Mouse (Mus musculus) hindbrain, postnatal 0 days (tissue): ENCODE measurements around the gene Abt1. TPM values are rescaled to one million over a fixed set of nuclear protein-coding genes. Genes with fewer than 3 reads are reported as not detected.
"Not testable (repeated sequence)": the region's sequence is repeated elsewhere in the genome, so short reads cannot be mapped to it uniquely, and the experiment has no call there.

ENCODE experiments used
- ATAC-seq: fragments of 200-750 bp; cut with Nextera tagmentation; 2 replicates; pipeline ENCODE4 v1.8.0; 2017; ENCODE audit warnings: mild to moderate bottlenecking, moderate TSS enrichment, moderate library complexity
- DNase-seq: peaks from one replicate; pipeline ENCODE4 v3.0.0-alpha.2; 2015; ENCODE audit warnings: low spot score
- H3K27ac ChIP-seq: fragments of 300-500 bp; sonication (generic); 2 replicates; pipeline ENCODE4 v1.5.1; 2014; ENCODE audit warnings: mild to moderate bottlenecking
- H3K27me3 ChIP-seq: fragments of 300-500 bp; sonication (generic); 2 replicates; pipeline ENCODE4 v1.6.1; 2014; ENCODE audit warnings: low read length, mixed read lengths; ENCODE audit not compliant: insufficient read depth
- H3K36me3 ChIP-seq: fragments of 300-500 bp; sonication (generic); 2 replicates; pipeline ENCODE4 v1.6.1; 2014; ENCODE audit warnings: low read length, mixed read lengths; ENCODE audit not compliant: insufficient read depth
- H3K4me1 ChIP-seq: fragments of 300-500 bp; sonication (generic); 2 replicates; pipeline ENCODE4 v1.6.1; 2014; ENCODE audit warnings: antibody characterized with exemption, low read length, mixed read lengths; ENCODE audit not compliant: insufficient read depth
- H3K4me2 ChIP-seq: fragments of 300-500 bp; sonication (generic); 2 replicates; pipeline ENCODE4 v1.6.1; 2014; ENCODE audit warnings: low read depth, mild to moderate bottlenecking, low read length, moderate library complexity, mixed read lengths
- H3K4me3 ChIP-seq: fragments of 300-500 bp; sonication (generic); 2 replicates; pipeline ENCODE4 v1.5.1; 2014; ENCODE audit warnings: low read length
- H3K9ac ChIP-seq: fragments of 300-500 bp; sonication (generic); replicated peaks from 2 replicates; pipeline ENCODE4 v1.6.1; 2014; ENCODE audit warnings: mild to moderate bottlenecking, low read length, moderate library complexity, mixed read lengths
- H3K9me3 ChIP-seq: fragments of 300-500 bp; sonication (generic); 2 replicates; pipeline ENCODE4 v1.6.1; 2016; ENCODE audit warnings: low read length, mixed read lengths
- CTCF ChIP-seq: IDR thresholded peaks from 2 replicates; pipeline ENCODE4 v1.5.1; 2016; ENCODE audit warnings: antibody characterized with exemption, control low read depth, low read depth
- WGBS: fragments of 180-500 bp; shearing (Covaris S2); extraction: QIAGEN DNeasy Blood & Tissue Kit; methylation state at CpG from one replicate; pipeline ENCODE4 v1.1.7; 2014; 5-methylcytosine and 5-hydroxymethylcytosine counted together
- polyA plus RNA-seq: library from polyadenylated mRNA; unstranded; fragments of >200 nt; fragmentation: Nextera tagmentation; extraction: Ambion mirVana; gene quantifications from 2 replicates; pipeline ENCODE4 v1.2.1, GENCODE M21; 2015
- total RNA-seq: library from RNA; depleted of rRNA; stranded (reverse); fragments of >200 nt; gene quantifications from 2 replicates; pipeline ENCODE4 v1.2.3, GENCODE M21; 2014

The Abt1 gene
- total and polyA plus RNA-seq, 2 experiments from 2014 or later: 5.0 to 7.2 TPM

DNA sequence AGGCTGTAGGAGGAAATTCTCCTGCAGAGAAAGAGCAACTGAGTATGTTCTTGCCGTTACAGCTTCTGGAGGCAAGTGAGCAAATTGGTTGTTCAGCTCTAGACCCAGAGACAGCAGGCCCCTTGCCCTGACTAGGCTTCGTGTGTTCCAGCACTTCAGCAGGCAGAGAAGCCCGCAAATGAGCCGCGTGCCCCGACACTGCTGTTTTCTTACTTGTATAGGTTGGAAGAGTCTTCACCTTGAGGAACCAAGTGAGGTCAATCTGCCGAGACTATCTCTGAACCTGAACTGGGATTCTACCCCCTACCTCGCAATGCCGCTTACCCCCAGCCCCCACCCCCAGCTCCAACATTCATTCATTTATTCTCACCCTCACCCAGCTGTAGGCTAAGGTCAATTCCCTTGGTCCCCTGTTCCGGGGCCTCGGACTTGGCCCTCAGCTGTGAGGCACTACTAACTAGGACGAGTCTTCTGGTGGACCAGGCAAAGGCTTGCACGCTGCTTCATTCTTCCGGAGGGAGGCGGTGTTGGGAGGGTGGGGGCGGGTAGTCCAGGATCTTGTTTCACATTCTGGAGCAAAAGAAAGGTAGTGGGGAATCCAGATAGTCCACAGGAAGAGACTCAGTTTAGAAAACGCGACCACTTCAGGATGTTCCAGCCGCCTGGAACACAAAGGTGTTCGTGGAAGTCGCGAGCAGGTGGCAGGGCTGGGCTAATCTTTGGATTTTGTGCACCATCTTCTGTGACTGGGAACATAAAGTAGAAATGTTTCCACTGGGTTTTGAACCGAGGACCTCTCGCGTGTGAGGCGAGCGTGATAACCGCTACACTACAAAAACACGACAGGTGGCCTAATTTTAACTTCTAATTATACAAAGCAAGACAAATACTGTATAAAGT is 12.1 kb downstream of the Abt1 start:
- Histone ChIP-seq H3K36me3 (no peaks in the 10 kb centered on the region), H3K4me3 (peak overlapping the region; percentile 49), H3K27me3 (peaks cover 3% of the 10 kb centered on the region; the same call in 1 of the 2 replicates), H3K4me1 (no peaks in the 10 kb centered on the region), H3K27ac (no peak overlapping the region; the same call in 1 of the 2 replicates), H3K9ac (peak overlapping the region; percentile 46), H3K4me2 (peak overlapping the region; percentile 59), H3K9me3 (no peaks in the 10 kb centered on the region)
- 6% methylated on average over 29 of the region's 29 CpGs for WGBS
- DNase-seq (peak; percentile 73), ATAC-seq (peak; percentile 66)
- TF ChIP-seq CTCF: 0 out of 2 replicates have a peak, but pooled peaks have one; percentile 9

GRCm38 (mm10) chr13:23410632-23411031 is 13.0 kb downstream of the Abt1 start:
- no peaks in the 10 kb centered on the region for H3K9me3 ChIP-seq
- no peak overlapping the region for H3K27ac ChIP-seq
- WGBS: 74% methylated on average over 9 of the region's 9 CpGs
- no peaks in the 10 kb centered on the region for H3K36me3 ChIP-seq
- H3K27me3 ChIP-seq: peaks cover 3% of the 10 kb centered on the region; the same call in 1 of the 2 replicates
- DNase-seq (no peak), ATAC-seq (no peak)
- H3K4me2 ChIP-seq: no peak overlapping the region
- H3K4me1 ChIP-seq: no peaks in the 10 kb centered on the region
- TF ChIP-seq CTCF: no peak
- H3K4me3 ChIP-seq: no peak overlapping the region
- no peak overlapping the region for H3K9ac ChIP-seq

DNA sequence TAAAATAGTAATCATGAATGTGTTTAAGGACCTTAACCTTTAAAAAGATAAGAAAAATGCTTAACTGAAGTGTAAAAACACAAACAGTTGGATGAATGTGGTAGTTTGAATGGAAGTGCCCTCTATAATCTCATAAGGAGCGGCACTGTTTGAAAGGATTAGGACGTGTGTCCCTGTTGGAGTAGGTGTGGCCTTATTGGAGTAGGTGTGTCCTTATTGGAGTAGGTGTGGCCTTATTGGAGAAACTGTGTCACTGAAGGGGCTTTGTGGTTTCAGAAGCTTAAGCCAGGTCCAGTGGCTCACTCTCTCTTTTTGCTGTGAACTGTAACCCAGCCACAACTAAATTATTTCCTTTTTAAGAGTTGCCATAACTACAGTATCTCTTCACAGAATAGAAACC is 21.0 kb downstream of the Abt1 start:
- Histone ChIP-seq H3K9ac (no peak overlapping the region), H3K4me1 (no peaks in the 10 kb centered on the region; the same call in 1 of the 2 replicates), H3K27ac (no peak overlapping the region), H3K4me2 (no peak overlapping the region), H3K36me3 (no peaks in the 10 kb centered on the region), H3K4me3 (no peak overlapping the region), H3K27me3 (peaks cover 8% of the 10 kb centered on the region; the same call in 1 of the 2 replicates), H3K9me3 (no peaks in the 10 kb centered on the region)
- no peak for TF ChIP-seq CTCF
- ATAC-seq (no peak), DNase-seq (no peak)
- 20% methylated on average over 2 of the region's 2 CpGs for WGBS

DNA sequence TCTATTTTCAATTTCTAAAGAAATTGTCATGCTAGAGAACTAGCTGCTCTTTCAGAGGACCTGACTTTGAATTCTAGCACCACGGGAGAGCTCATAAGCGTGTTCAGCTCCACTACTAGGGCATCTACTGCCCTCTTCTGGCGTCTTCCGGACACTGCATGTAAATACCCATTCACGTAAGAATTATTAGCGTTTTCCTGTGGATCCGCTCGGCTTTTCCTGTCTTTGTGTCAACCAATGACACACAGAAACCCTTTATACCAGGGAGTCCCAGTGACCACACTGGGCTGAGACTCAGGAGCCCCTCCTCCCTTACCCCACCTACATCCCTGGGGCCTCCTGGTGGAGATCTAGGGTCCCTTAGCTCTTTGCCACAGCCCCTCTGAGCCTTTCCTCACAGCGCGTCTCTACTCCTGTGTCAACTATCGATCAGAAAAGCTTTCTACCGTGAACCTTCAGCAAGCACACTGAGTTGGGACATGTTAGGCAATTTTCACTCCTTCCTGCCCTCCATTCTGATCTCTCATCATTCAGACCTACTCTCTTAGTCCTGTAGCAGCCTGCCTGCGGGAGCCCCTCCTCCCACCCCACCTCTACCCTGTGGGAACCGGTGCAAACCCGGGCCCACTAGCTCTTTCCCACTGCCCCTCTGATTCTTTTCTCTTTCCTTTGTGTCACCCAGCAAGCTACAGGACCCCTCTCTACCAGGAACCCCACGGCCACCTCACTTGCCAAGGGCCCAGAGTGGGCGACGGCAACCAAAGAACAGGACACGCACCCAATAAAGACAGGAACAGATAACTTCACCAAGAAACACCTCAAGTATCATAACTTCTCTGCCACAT is 21.8 kb downstream of the Abt1 start:
- Histone ChIP-seq H3K4me3 (peak overlapping the region; percentile 38), H3K27ac (no peak overlapping the region), H3K4me2 (peak overlapping the region; percentile 62), H3K36me3 (no peaks in the 10 kb centered on the region), H3K9me3 (no peaks in the 10 kb centered on the region), H3K9ac (peak overlapping the region; percentile 44; the same call in 1 of the 2 replicates), H3K27me3 (peaks cover 10% of the 10 kb centered on the region; the same call in 1 of the 2 replicates), H3K4me1 (no peaks in the 10 kb centered on the region; the same call in 1 of the 2 replicates)
- ATAC-seq: peak; percentile 69
- WGBS: 4% methylated on average over 19 of the region's 19 CpGs
- peak; percentile 84 for DNase-seq
- peak; percentile 79 for TF ChIP-seq CTCF

GRCm38 (mm10) chr13:23400771-23401682 is 22.6 kb downstream of the Abt1 start:
- H3K4me1 ChIP-seq: no peaks in the 10 kb centered on the region; the same call in 1 of the 2 replicates
- no peaks in the 10 kb centered on the region for H3K9me3 ChIP-seq
- no peak for TF ChIP-seq CTCF
- peak overlapping the region; percentile 62 for H3K4me2 ChIP-seq
- H3K4me3 ChIP-seq: peak overlapping the region; percentile 38
- no peak overlapping the region; the same call in 1 of the 2 replicates for H3K9ac ChIP-seq
- H3K36me3 ChIP-seq: no peaks in the 10 kb centered on the region
- DNase-seq (no peak), ATAC-seq (no peak)
- no peak overlapping the region for H3K27ac ChIP-seq
- H3K27me3 ChIP-seq: peaks cover 14% of the 10 kb centered on the region; the same call in 1 of the 2 replicates
- WGBS: 9% methylated on average over 24 of the region's 24 CpGs

DNA sequence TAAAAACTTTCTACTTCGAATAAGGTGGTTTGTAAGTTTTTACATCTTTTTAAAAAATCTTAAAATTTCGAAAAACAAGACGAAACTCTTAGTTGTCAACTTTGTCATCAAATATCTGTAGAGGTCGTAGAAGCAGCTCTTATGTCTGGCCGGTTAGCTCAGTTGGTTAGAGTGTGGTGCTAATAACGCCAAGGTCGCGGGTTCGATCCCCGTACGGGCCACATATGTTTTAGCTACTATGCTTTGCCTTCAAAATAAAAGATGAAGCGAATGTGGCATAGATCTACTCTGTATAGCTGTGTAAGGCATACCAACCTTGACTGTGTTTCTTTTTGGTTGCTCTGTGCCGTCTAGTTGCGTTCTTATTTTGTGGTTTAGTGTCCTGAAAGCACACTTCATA is 26.8 kb downstream of the Abt1 start:
- H3K9me3 ChIP-seq, ATAC-seq, H3K27ac ChIP-seq, H3K4me2 ChIP-seq, H3K9ac ChIP-seq, H3K4me3 ChIP-seq, H3K36me3 ChIP-seq, DNase-seq, H3K4me1 ChIP-seq: not testable (repeated sequence)
- H3K27me3 ChIP-seq: peaks cover 26% of the 10 kb centered on the region
- 12% methylated on average over 14 of the region's 14 CpGs for WGBS
